Mouse (Mus musculus) spleen, postnatal 4 days (tissue): ENCODE data around the gene Gm732.

Experiments
- DNase-seq, 2 experiments: peaks; one replicate each; pipeline ENCODE4 v3.0.0; 2022; ENCODE audit warnings: low spot score in 2 of 2

The Gm732 gene

DNA sequence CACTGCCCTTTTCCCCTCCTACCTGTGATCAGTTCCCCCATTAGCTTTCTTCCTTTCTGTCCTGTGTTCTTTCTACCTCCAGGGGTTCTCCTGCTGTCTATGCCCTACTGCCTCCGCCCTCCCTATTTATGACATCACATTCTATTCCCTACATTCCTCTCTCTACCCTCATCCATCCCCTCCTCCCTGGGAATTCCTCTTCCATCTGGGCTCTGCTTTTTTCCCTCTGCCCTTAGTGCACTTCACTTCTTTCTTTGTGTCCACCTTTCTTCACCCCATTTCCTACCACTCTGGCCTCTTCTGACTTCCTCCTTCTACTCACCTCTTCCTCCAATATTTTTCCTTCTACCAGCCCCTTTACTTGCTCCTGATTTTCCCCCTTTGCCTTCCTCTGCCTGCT, at the start of gene Gm732:
Gene Gm732, minus strand, starts transcription at position 101 of the 400 bp plus-strand sequence.
- no peak for DNase-seq
